Mouse (Mus musculus): ENCODE data around the gene Utf1.

- TF ChIP-seq MAFK (IDR thresholded peaks at IDR 0.05; ENCODE audit: insufficient read depth, low read depth, low read length) (no peak), ZNF384 (IDR thresholded peaks at IDR 0.05; ENCODE audit: low read depth, low read length) (no peak)
Measured at GRCm38 (mm10) chr7:139994202-139994601, 50.6 kb downstream of the Utf1 start.
